Mouse (Mus musculus): ENCODE results near the gene 6030452D12Rik.

- no peak for TF ChIP-seq CTCF (IDR thresholded peaks at IDR 0.05; ENCODE audit: control insufficient read depth, insufficient read depth, insufficient replicate concordance, low read depth, low read length)
- TF ChIP-seq POLR2A (IDR thresholded peaks at IDR 0.05; ENCODE audit: control insufficient read depth, low read depth, low read length): no peak
Observed at GRCm38 (mm10) chr8:106508456-106508855, 8.1 kb downstream of the 6030452D12Rik start.

Data from testis, adult 2 months (tissue).